Mouse (Mus musculus): Measurements from ENCODE around the gene Zic4. TPM values are rescaled to one million over a fixed set of nuclear protein-coding genes. Genes with fewer than 3 reads are reported as not detected.

The Zic4 gene
- polyA plus RNA-seq, 1 experiment from 2014 or later, result not detected

DNA sequence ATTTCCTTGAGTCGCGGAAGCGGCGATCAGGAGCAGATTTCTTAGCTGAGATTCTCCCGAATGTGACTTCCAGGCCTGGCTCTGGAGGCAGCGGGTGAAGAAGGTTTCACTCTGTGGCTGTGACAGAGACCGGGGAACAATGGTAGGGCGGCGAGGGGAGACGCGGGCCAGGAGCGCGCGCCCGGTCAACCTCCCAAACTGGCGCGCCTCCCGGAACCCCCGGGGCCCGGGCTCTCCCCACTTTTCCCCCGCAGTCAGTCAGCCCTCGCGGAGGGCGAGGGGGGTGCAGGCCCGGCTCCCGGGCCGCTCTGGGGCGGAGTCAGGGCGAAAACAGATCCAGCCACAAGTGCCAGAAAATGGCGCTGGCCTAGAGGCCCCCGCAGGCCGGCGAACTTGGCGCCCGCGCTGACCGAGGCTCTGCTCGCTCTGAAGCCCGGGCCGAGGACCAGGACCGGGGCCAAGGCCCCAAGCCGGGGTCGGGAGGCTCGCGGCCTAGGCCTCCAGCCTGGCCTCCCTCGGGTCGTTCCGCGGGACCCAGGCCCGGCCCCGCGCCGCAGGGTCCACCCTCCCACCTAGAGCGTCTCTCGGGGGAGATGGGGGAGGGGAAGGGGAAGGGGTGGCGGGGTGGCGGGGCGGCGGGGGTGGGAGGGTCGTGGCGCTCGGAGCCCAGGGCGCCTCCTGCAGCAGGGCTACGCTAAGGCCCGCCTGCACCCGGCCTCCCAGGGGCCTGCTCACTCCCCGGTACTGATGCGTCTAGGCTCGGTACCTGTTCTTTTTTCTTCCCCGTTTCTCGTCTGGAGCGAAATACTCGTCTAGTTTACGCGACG, 19.3 kb downstream of the Zic4 start:
- peak overlapping the region; percentile 43 for H3K4me3 ChIP-seq (ENCODE audit: low read depth, low read length)
- H3K27me3 ChIP-seq (replicated peaks; ENCODE audit: control insufficient read depth, insufficient read depth, low read length), result peaks cover 100% of the 10 kb centered on the region
- no peak overlapping the region for H3K27ac ChIP-seq (ENCODE audit: low read depth)
- DNase-seq (ENCODE audit: low spot score), result peak; percentile 75
- ATAC-seq (replicated peaks; ENCODE audit: low FRiP score, low TSS enrichment, low read depth), result peak; percentile 40
- peaks cover 4% of the 10 kb centered on the region; the same call in 1 of the 2 replicates for H3K4me1 ChIP-seq (replicated peaks; ENCODE audit: control insufficient read depth, insufficient read depth, low read length)
- H3K9ac ChIP-seq (ENCODE audit: low read length), result peak overlapping the region; percentile 25; the same call in 1 of the 2 replicates
- no peaks in the 10 kb centered on the region for H3K9me3 ChIP-seq (ENCODE audit: control insufficient read depth, low read length)
- under 1% methylated on average over 64 of the region's 76 CpGs for WGBS
- H3K36me3 ChIP-seq (ENCODE audit: control insufficient read depth, insufficient read depth, low read length), result no peaks in the 10 kb centered on the region
- H3K4me2 ChIP-seq (ENCODE audit: low read length), result peak overlapping the region; percentile 78

DNA sequence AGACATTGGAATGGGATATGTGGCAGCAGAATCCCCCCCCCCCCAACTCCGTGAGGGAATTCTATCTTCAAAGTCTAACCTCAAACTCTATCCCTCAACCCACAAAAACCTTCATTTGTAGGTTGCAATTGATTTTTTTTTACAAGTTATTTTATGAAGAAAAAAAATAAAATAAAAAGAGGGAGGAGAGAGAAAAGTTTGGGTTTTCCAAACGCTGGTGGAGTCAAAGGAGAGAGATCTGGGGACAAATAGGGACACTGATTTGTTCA, 19.8 kb downstream of the Zic4 start:
- Histone ChIP-seq H3K4me1 (replicated peaks; ENCODE audit: control insufficient read depth, insufficient read depth, low read length) (peaks cover 4% of the 10 kb centered on the region; the same call in 1 of the 2 replicates), H3K4me3 (ENCODE audit: low read depth, low read length) (no peak overlapping the region), H3K9me3 (ENCODE audit: control insufficient read depth, low read length) (no peaks in the 10 kb centered on the region), H3K27me3 (replicated peaks; ENCODE audit: control insufficient read depth, insufficient read depth, low read length) (peaks cover 100% of the 10 kb centered on the region), H3K27ac (ENCODE audit: low read depth) (no peak overlapping the region), H3K4me2 (ENCODE audit: low read length) (no peak overlapping the region; the same call in 1 of the 2 replicates), H3K9ac (ENCODE audit: low read length) (no peak overlapping the region), H3K36me3 (ENCODE audit: control insufficient read depth, insufficient read depth, low read length) (no peaks in the 10 kb centered on the region)
- no peak for ATAC-seq (replicated peaks; ENCODE audit: low FRiP score, low TSS enrichment, low read depth)
- WGBS, result 2% methylated on average over 2 of the region's 2 CpGs
- no peak for DNase-seq (ENCODE audit: low spot score)

DNA sequence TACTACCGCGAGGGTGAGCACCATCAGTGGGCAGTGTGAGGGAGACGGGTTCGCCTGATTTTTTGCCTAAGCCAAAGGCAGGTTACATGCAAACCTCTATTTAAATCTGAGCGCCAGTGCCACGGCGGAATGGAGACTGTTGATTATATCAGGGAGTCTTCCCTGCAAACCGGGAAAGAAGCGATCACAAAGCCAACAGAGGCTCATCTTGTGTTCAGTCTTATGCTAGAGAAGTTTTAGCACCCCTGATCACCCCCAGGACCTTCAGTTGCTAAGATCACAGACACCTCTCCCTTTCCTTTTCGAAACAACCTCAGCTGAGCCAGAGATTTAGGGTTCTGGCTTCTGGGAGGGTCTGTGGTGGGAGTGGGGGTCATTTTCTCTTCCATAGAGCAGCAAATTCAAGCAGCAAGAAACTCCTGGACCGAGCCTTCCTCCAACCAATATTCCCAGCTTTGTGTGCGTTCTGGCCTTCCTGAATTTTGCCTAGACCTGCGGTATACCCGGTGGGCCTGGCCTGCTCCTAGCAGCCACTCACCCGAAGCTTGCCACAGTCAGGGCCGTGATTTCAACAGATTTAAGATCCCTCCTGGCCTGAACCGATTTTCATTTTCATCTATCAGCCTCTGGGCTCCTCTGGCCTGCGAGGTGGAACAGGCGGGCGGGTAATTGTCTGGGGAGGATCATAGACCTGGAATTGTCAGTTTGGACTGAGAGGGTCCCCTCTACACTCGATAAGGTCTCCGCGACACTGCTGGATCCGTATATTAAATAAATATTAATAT, 20.4 kb downstream of the Zic4 start:
- Histone ChIP-seq H3K9ac (ENCODE audit: low read length) (no peak overlapping the region), H3K9me3 (ENCODE audit: control insufficient read depth, low read length) (no peaks in the 10 kb centered on the region), H3K36me3 (ENCODE audit: control insufficient read depth, insufficient read depth, low read length) (no peaks in the 10 kb centered on the region), H3K4me3 (ENCODE audit: low read depth, low read length) (no peak overlapping the region), H3K4me1 (replicated peaks; ENCODE audit: control insufficient read depth, insufficient read depth, low read length) (peaks cover 4% of the 10 kb centered on the region; the same call in 1 of the 2 replicates), H3K27ac (ENCODE audit: low read depth) (no peak overlapping the region), H3K4me2 (ENCODE audit: low read length) (no peak overlapping the region), H3K27me3 (replicated peaks; ENCODE audit: control insufficient read depth, insufficient read depth, low read length) (peaks cover 100% of the 10 kb centered on the region)
- WGBS, result 1% methylated on average over 24 of the region's 24 CpGs
- no peak for ATAC-seq (replicated peaks; ENCODE audit: low FRiP score, low TSS enrichment, low read depth)
- peak; percentile 65 for DNase-seq (ENCODE audit: low spot score)

DNA sequence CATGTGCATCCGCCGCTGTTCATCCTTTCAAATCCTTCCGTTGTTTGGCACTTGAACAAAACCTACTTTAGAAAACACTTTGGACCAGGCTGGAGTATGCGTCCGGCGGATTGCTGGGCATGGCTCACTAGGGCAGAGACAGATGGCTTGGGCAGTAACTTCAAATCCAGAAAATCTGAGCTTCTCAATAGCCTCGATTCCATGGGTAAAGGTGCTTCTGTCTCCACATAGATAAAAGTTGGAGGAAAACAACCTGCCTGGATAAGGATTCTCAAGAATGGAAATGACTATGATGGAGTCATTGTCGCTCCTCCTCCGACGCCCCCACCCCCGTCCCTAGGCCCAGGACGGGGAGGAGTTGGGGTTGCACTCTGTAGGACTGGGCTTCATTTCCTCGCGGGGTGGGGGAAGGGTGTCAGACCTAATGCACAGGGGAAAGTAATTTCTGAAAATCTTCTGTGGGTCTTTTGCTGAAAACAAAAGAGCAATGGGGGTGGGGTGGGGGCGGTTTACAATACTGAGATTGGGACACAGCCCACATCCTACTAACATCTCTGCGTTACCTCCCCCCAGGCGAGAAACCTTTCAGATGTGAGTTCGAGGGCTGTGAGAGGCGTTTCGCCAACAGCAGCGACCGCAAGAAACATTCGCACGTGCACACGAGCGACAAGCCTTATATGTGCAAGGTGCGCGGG, 21.4 kb downstream of the Zic4 start:
- WGBS, result 2% methylated on average over 28 of the region's 28 CpGs
- no peak overlapping the region for H3K4me2 ChIP-seq (ENCODE audit: low read length)
- H3K9me3 ChIP-seq (ENCODE audit: control insufficient read depth, low read length), result no peaks in the 10 kb centered on the region
- peaks cover 100% of the 10 kb centered on the region for H3K27me3 ChIP-seq (replicated peaks; ENCODE audit: control insufficient read depth, insufficient read depth, low read length)
- peaks cover 4% of the 10 kb centered on the region; the same call in 1 of the 2 replicates for H3K4me1 ChIP-seq (replicated peaks; ENCODE audit: control insufficient read depth, insufficient read depth, low read length)
- no peaks in the 10 kb centered on the region for H3K36me3 ChIP-seq (ENCODE audit: control insufficient read depth, insufficient read depth, low read length)
- no peak overlapping the region for H3K4me3 ChIP-seq (ENCODE audit: low read depth, low read length)
- H3K9ac ChIP-seq (ENCODE audit: low read length), result no peak overlapping the region
- H3K27ac ChIP-seq (ENCODE audit: low read depth), result no peak overlapping the region
- no peak for ATAC-seq (replicated peaks; ENCODE audit: low FRiP score, low TSS enrichment, low read depth)
- DNase-seq (ENCODE audit: low spot score), result peak; percentile 53

DNA sequence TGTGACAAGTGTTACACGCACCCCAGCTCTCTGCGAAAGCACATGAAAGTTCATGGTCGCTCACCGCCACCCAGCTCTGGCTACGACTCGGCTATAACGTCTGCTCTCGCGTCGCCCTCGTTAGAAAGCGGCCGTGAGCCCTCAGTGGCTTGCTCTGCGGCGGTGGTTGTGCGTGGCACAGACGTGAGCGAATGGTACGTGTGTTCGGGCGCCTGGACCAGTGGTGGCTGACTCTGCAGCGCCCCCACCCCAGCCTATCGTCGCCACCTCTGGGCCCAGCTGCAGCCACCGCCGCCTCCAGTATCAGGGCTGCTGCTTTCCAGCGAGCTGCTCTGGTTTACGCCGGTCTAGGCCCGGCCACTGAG, 21.9 kb downstream of the Zic4 start:
- Histone ChIP-seq H3K36me3 (ENCODE audit: control insufficient read depth, insufficient read depth, low read length) (no peaks in the 10 kb centered on the region), H3K4me1 (replicated peaks; ENCODE audit: control insufficient read depth, insufficient read depth, low read length) (peaks cover 4% of the 10 kb centered on the region; the same call in 1 of the 2 replicates), H3K9ac (ENCODE audit: low read length) (no peak overlapping the region), H3K27ac (ENCODE audit: low read depth) (no peak overlapping the region), H3K4me2 (ENCODE audit: low read length) (no peak overlapping the region), H3K9me3 (ENCODE audit: control insufficient read depth, low read length) (no peaks in the 10 kb centered on the region), H3K27me3 (replicated peaks; ENCODE audit: control insufficient read depth, insufficient read depth, low read length) (peaks cover 100% of the 10 kb centered on the region), H3K4me3 (ENCODE audit: low read depth, low read length) (no peak overlapping the region)
- ATAC-seq (replicated peaks; ENCODE audit: low FRiP score, low TSS enrichment, low read depth) (peak; percentile 30; the same call in 1 of the 2 replicates), DNase-seq (ENCODE audit: low spot score) (peak; percentile 64)
- WGBS, result under 1% methylated on average over 30 of the region's 30 CpGs

DNA sequence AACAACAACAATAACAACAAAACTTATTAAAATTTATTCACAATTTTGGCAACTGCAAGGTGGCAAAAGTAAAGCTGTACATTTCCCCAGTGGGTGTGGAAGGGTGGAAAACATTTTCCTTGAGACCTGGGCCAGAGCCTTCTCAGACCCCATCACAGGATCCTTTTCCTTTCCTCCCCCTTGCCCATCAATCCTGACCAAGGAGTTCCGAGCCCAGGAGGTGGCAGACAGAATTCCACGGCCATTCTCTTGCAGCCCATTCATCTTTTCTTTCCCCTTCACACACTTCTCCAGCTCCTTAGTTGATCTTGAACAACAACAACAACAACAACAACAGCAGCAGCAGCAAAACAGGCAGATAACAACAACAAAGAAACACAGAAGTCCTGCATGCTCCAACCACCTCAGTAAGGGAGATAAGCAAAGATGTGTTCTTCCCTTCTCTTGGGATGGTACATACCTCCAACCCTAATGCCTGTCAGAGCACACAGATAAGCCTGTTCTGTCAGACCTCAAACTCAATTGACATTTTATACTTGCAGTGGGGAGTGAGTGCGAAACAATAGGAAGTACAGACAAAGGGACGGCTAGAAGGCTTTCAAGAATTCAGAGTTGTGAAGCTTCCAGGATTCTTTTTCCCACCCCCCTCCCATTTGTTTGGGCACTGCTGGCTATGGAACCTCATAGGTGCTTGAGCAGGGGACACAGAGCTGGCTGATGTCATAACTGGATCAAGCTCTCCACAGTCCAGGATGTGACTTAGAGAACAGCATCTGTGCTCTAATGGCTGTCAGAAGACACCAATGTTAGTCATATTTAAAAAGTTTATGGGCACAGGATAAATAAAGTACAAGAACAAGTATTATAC, 22.7 kb downstream of the Zic4 start:
- H3K9me3 ChIP-seq (ENCODE audit: control insufficient read depth, low read length), result no peaks in the 10 kb centered on the region
- no peaks in the 10 kb centered on the region for H3K36me3 ChIP-seq (ENCODE audit: control insufficient read depth, insufficient read depth, low read length)
- H3K4me3 ChIP-seq (ENCODE audit: low read depth, low read length), result no peak overlapping the region
- H3K4me2 ChIP-seq (ENCODE audit: low read length), result no peak overlapping the region
- no peak overlapping the region for H3K27ac ChIP-seq (ENCODE audit: low read depth)
- DNase-seq (ENCODE audit: low spot score), result peak; percentile 53
- H3K4me1 ChIP-seq (replicated peaks; ENCODE audit: control insufficient read depth, insufficient read depth, low read length), result peaks cover 4% of the 10 kb centered on the region; the same call in 1 of the 2 replicates
- H3K9ac ChIP-seq (ENCODE audit: low read length), result no peak overlapping the region
- H3K27me3 ChIP-seq (replicated peaks; ENCODE audit: control insufficient read depth, insufficient read depth, low read length), result peaks cover 100% of the 10 kb centered on the region
- 0% methylated on average over 4 of the region's 4 CpGs for WGBS
- ATAC-seq (replicated peaks; ENCODE audit: low FRiP score, low TSS enrichment, low read depth), result no peak

DNA sequence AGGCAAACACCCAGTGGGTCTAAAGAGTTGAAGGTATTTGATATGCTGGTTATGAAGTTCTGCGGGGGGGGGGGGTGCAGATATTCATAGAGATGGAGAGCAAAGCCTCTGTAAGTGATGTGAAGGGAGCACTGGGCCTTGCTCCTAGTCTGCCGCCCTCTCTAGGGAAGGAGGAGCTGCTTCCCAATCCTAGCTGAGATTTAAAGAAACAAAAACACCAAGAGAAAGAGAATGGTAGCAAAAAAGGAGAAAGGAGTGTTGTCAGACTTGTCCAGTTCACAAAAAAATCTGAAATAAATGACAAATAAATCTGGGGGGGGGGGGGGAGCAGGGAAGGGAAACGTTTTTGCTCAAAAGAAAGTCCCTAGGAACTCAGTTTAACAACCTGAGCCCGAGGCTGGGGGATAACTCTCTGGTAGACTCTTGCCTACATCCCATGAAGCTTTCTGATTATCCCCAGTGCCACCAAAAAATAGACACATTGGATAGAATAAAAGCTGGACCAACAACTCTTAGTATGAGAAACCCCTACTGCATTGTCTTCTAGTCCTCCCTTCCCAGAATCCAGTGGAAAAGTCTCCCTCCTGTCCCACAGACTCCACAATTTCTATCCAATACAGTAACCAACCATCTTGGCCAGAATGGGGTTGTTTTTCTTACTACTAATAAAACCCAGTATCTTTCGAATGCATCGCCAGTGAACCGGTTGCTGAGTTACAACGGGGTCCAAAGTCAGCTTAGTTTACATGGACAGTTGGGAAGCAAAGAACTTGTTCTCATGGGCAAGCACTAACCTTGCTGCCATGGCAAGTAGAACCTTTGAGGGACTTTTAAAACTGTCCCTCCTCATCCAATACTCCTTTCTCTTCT, 23.6 kb downstream of the Zic4 start:
- WGBS, result 2% methylated on average over 8 of the region's 8 CpGs
- peaks cover 100% of the 10 kb centered on the region for H3K27me3 ChIP-seq (replicated peaks; ENCODE audit: control insufficient read depth, insufficient read depth, low read length)
- no peak overlapping the region for H3K4me3 ChIP-seq (ENCODE audit: low read depth, low read length)
- ATAC-seq (replicated peaks; ENCODE audit: low FRiP score, low TSS enrichment, low read depth), result no peak
- no peaks in the 10 kb centered on the region for H3K9me3 ChIP-seq (ENCODE audit: control insufficient read depth, low read length)
- H3K9ac ChIP-seq (ENCODE audit: low read length), result no peak overlapping the region
- H3K4me1 ChIP-seq (replicated peaks; ENCODE audit: control insufficient read depth, insufficient read depth, low read length), result peaks cover 4% of the 10 kb centered on the region; the same call in 1 of the 2 replicates
- H3K36me3 ChIP-seq (ENCODE audit: control insufficient read depth, insufficient read depth, low read length), result no peaks in the 10 kb centered on the region
- DNase-seq (ENCODE audit: low spot score), result peak; percentile 50
- no peak overlapping the region for H3K4me2 ChIP-seq (ENCODE audit: low read length)
- no peak overlapping the region for H3K27ac ChIP-seq (ENCODE audit: low read depth)

Data from intestine, embryonic 14.5 days (tissue).